Mouse (Mus musculus) hindbrain, embryonic 15.5 days (tissue): ENCODE results near the gene Lcn5. TPM values are rescaled to one million over a fixed set of nuclear protein-coding genes. Genes with fewer than 3 reads are reported as not detected.
A peak's percentile ranks its signal among the peaks of the same experiment; 100 is the strongest.
"Not testable (repeated sequence)": the region's sequence is repeated elsewhere in the genome, so short reads cannot be mapped to it uniquely, and the experiment has no call there.

Experiments used
- ATAC-seq: fragments of 200-750 bp; cut with Nextera tagmentation; 2 replicates; pipeline ENCODE4 v1.8.0; 2017; ENCODE audit warnings: low read depth, moderate number of reproducible peaks, moderate TSS enrichment; ENCODE audit not compliant: low FRiP score
- H3K27ac ChIP-seq: fragments of 300-500 bp; sonication (generic); replicated peaks from 2 replicates; pipeline ENCODE4 v1.5.1; 2015; ENCODE audit warnings: mild to moderate bottlenecking, inconsistent platforms
- H3K27me3 ChIP-seq: fragments of 300-500 bp; sonication (generic); 2 replicates; pipeline ENCODE4 v1.6.1; 2015; ENCODE audit warnings: control low read depth, inconsistent platforms
- H3K36me3 ChIP-seq: fragments of 300-500 bp; sonication (generic); 2 replicates; pipeline ENCODE4 v1.6.1; 2015; ENCODE audit warnings: control low read depth, inconsistent platforms
- H3K4me1 ChIP-seq: fragments of 300-500 bp; sonication (generic); replicated peaks from 2 replicates; pipeline ENCODE4 v1.6.1; 2015; ENCODE audit warnings: control low read depth, inconsistent platforms
- H3K4me2 ChIP-seq: fragments of 300-500 bp; sonication (generic); 2 replicates; pipeline ENCODE4 v1.6.1; 2015; ENCODE audit warnings: moderate library complexity, mild to moderate bottlenecking, inconsistent platforms
- H3K4me3 ChIP-seq: fragments of 300-500 bp; sonication (generic); 2 replicates; pipeline ENCODE4 v1.5.1; 2015; ENCODE audit warnings: mild to moderate bottlenecking, inconsistent platforms
- H3K9ac ChIP-seq: fragments of 300-500 bp; sonication (generic); 2 replicates; pipeline ENCODE4 v1.6.1; 2015; ENCODE audit warnings: inconsistent platforms
- H3K9me3 ChIP-seq: fragments of 300-500 bp; sonication (generic); 2 replicates; pipeline ENCODE4 v1.6.1; 2016; ENCODE audit warnings: control low read depth, inconsistent platforms
- whole genome bisulfite sequencing: fragments of 180-500 bp; shearing (Covaris S2); methylation state at CpG from one replicate; pipeline ENCODE4 v1.1.7; 2015; 5-methylcytosine and 5-hydroxymethylcytosine counted together
- polyA plus RNA-seq: library from polyadenylated mRNA; unstranded; fragments of >200 nt; fragmentation: Nextera tagmentation; extraction: Ambion mirVana; gene quantifications from 2 replicates; pipeline ENCODE4 v1.2.1, GENCODE M21; 2015

Lcn5 gene
- polyA plus RNA-seq, 1 experiment from 2014 or later, result not detected

DNA sequence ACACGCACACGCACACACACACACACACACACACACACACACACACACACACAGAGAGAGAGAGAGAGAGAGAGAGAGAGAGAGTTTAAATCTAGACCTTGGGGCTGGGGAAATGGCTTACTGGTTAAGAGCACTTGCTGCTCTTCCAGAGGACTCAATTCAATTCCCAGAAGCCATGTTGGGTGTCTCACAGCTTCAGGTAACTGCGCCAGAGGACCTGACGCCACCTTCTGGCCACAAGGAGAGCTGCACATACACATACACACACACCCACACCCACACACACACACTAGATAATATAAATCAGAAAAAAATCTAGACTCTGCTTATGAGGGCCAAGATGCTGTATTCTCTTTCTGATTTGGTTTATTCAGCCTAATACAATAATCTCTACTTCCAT is 29.2 kb downstream of the Lcn5 start:
- no peaks in the 10 kb centered on the region for H3K36me3 ChIP-seq
- no peak for ATAC-seq

DNA sequence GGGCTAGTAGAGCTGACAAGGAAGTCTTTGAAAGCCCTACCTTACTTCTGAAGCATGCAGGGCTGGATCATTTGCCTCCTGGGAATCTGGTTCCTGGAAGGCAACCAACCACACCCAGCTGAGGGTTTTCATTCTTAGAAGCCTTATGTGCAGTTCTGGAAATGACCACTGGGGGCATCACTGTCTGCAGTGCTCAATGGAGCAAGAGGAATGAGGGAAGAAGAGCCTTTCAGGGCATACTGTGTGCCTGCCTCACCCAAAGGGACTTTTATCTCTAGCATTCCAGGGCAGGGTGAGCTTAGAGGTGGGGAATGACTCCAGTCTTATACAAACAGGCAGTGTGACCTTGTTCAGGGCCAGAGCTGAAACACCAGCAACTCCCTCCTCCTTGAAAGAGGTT is 36.9 kb downstream of the Lcn5 start:
- H3K4me3 ChIP-seq, result no peak overlapping the region
- ATAC-seq, result no peak
- H3K27me3 ChIP-seq, result no peaks in the 10 kb centered on the region
- no peaks in the 10 kb centered on the region for H3K4me1 ChIP-seq
- no peaks in the 10 kb centered on the region for H3K9me3 ChIP-seq
- H3K36me3 ChIP-seq, result no peaks in the 10 kb centered on the region
- H3K27ac ChIP-seq, result no peak overlapping the region
- H3K4me2 ChIP-seq, result no peak overlapping the region
- H3K9ac ChIP-seq, result no peak overlapping the region

More for the DNA sequence above, 29.2 kb downstream of the Lcn5 start:
- no peaks in the 10 kb centered on the region for H3K9me3 ChIP-seq
- H3K4me1 ChIP-seq, result no peaks in the 10 kb centered on the region
- no peak overlapping the region for H3K4me2 ChIP-seq
- 0 out of 2 replicates have a peak, but pooled peaks cover 3% of the 10 kb centered on the region for H3K27me3 ChIP-seq
- no peak overlapping the region for H3K9ac ChIP-seq
- no peak overlapping the region for H3K27ac ChIP-seq
- no peak overlapping the region for H3K4me3 ChIP-seq
- 74% methylated on average over 4 of the region's 4 CpGs for WGBS

DNA sequence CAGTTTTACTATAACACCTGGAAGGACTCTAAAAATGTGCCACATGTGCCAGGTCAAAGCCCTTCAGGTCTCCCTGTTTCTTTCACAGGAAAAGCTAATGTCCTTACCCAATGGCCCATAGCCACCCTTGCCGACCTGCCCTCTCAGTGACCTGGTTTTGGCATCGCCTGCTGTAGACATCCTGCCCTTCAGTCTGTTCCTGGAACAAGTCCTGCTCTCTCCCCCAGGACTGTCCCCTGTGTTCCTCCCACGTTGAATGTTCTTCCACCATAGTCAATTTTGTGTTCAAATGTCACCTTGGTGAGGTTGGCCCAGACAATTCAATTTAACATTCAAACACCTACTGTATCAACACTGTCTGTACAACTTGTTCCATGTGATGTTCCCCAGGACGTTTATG is 39.2 kb downstream of the Lcn5 start:
- no peaks in the 10 kb centered on the region for H3K27me3 ChIP-seq
- no peaks in the 10 kb centered on the region for H3K36me3 ChIP-seq
- no peaks in the 10 kb centered on the region for H3K9me3 ChIP-seq
- no peak for ATAC-seq
- no peak overlapping the region for H3K4me3 ChIP-seq
- no peak overlapping the region for H3K27ac ChIP-seq
- H3K4me1 ChIP-seq, result no peaks in the 10 kb centered on the region
- 68% methylated on average over 4 of the region's 4 CpGs for WGBS
- no peak overlapping the region for H3K4me2 ChIP-seq
- H3K9ac ChIP-seq, result no peak overlapping the region

DNA sequence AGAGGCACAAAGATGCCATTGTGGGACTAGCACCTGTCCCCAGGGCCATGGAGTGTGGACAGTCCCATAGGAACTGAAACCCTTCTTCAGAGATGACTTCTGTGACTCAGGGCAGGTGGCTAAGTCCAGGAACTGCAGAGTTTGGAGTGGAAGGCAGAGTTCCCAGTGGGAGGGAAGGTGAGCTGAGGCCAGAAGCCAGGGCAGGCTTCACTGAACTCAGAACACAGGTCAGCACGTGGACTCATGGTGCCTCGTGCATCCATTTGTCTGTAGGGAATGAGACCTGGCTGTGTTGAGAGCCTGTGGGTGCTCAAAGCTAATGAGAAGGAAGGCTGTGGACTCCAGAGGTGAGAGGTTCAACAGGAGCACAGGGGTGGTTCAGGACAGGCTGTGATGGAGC is 40.9 kb downstream of the Lcn5 start:
- ATAC-seq, result no peak
- H3K27me3 ChIP-seq, result no peaks in the 10 kb centered on the region
- no peak overlapping the region for H3K4me3 ChIP-seq
- H3K4me1 ChIP-seq, result no peaks in the 10 kb centered on the region
- H3K36me3 ChIP-seq, result no peaks in the 10 kb centered on the region
- H3K9me3 ChIP-seq, result no peaks in the 10 kb centered on the region
- no peak overlapping the region for H3K27ac ChIP-seq
- no peak overlapping the region for H3K9ac ChIP-seq
- H3K4me2 ChIP-seq, result no peak overlapping the region
- WGBS, result 87% methylated on average over 2 of the region's 2 CpGs

DNA sequence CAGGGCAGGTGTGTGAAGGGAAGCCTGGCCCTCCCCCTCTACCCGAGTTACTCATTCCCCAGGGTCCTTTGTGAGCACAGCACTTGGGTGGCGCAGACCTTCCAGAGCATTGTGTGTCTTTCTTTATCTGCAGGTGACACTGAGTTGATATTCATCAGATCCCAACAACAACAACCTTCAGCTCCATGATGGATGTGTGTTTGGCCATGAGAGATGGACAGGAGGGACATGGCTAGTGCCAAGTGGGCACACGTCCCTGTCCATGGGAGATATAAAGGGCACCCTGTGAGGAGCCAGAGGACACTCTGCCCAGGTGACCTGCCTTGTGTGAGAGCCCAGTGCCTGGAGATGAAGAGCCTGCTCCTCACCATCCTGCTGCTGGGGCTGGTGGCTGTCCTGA is 42.0 kb downstream of the Lcn5 start, which contains the start of gene Obp2a:
Gene Obp2a, plus strand, starts transcription at position 301 of the 400 bp plus-strand sequence.
- H3K27ac ChIP-seq, H3K36me3 ChIP-seq, H3K4me3 ChIP-seq, H3K9ac ChIP-seq, H3K27me3 ChIP-seq, H3K9me3 ChIP-seq, H3K4me2 ChIP-seq, ATAC-seq, H3K4me1 ChIP-seq: not testable (repeated sequence)
- WGBS, result 76% methylated on average over 3 of the region's 3 CpGs

DNA sequence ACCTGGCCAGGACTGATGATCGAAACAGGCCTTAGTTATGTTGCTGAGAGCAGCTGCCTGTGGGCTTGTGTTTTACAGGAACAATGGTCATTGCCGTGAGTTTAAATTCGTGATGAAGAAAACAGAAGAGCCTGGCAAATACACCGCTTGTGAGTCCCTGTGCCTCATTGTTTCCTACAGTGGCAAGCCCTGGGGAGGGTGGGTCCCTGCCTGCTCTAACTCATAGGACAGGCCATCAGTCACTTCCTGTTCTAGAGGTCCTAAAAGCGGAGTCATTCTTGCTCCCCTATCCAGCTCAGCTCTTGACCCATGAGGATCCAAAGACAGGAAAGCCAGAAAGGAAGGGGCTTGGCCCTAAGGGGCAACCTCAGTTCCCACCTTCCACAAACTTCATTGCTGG is 43.2 kb downstream of the Lcn5 start:
- ATAC-seq, result no peak
- H3K9ac ChIP-seq, result no peak overlapping the region
- H3K36me3 ChIP-seq, result no peaks in the 10 kb centered on the region
- H3K27me3 ChIP-seq, result no peaks in the 10 kb centered on the region
- no peak overlapping the region for H3K4me3 ChIP-seq
- no peaks in the 10 kb centered on the region for H3K4me1 ChIP-seq
- H3K27ac ChIP-seq, result no peak overlapping the region
- no peaks in the 10 kb centered on the region for H3K9me3 ChIP-seq
- H3K4me2 ChIP-seq, result no peak overlapping the region
- WGBS, result 80% methylated on average over 5 of the region's 5 CpGs

DNA sequence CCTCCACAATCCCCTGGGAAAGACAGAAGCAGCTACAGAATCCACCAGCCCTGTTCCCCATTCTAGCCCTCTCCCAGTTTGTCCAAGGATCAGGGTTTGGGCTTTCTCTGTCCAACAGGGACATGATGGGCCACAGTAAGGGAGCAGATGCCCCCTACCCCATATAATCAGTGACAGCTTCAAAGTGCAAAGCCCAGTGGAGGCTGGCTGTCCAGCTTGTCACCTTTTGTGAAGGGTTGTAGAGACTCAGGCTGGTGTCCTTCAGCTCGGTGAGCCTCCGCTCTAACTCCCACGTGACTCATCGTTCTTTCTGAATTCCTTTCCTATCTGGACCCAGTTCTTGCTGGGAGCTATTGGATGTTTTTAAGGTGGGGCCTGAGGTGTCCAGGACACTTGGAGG is 46.0 kb downstream of the Lcn5 start:
- no peak overlapping the region for H3K27ac ChIP-seq
- H3K9ac ChIP-seq, result no peak overlapping the region
- no peaks in the 10 kb centered on the region for H3K36me3 ChIP-seq
- H3K4me1 ChIP-seq, result peaks cover 9% of the 10 kb centered on the region
- no peak for ATAC-seq
- no peaks in the 10 kb centered on the region for H3K27me3 ChIP-seq
- 92% methylated on average over 4 of the region's 4 CpGs for WGBS
- H3K9me3 ChIP-seq, result no peaks in the 10 kb centered on the region
- no peak overlapping the region for H3K4me3 ChIP-seq
- no peak overlapping the region for H3K4me2 ChIP-seq

DNA sequence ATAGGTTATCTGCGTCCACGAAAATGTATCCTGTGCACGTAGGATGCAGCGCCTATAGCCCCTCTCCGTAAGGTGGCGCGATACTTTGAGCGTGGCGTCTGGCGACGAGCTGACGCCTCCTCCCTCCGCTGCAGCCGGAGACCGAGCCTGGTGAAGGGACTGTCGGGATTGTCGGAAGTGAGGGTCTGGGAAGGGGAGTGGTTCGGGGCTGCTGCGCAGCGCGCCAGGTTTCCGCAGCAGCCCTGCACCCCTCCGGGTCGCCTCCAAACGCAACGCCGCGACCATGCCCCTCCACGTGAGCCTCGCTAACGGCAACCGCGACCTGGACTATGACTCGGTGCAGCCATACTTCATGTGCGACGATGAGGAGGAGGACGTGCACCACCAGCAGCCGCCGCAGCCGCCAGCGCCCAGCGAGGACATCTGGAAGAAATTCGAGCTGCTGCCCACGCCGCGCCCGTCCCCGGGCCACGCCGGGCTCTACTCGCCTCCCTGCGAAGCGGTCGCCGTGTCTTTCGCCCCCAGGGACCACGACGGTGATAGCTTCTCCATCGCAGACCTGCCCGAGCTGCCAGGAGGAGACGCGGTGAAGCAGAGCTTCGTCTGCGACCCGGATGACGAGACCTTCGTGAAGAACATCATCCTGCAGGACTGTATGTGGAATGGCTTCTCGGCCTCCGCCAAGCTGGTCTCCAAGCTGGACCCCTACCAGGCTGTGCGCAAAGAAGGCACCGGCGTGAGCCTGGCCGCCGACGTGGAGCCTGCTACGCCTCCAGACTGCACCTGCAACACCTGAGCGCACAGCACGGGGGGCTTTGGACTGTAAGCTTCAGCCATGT is 49.1 kb downstream of the Lcn5 start, which contains the start of gene Bmyc:
Gene Bmyc, plus strand, starts transcription at position 97 of the 839 bp plus-strand sequence.
- H3K27me3 ChIP-seq, result no peaks in the 10 kb centered on the region

DNA sequence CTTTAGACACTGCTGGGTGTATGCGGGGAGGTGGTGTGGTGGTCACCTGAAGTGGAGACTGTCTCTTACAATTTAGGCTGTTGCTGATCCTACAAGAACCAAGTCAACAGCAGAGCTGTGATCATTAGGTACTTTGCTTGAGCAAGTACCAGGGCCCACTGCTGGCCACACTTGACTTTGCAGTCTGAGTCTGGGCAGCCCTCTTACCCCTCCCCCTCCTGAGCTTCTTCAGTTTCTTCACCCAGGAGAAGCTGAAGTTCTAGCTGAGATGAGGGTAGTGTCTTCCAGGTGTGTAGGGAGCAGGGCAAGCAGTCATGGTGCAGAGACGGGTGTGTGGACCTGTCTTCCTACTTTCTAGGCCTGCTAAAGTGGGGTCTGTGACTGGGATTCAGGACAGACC is 50.4 kb downstream of the Lcn5 start:
- WGBS, result 81% methylated on average over 2 of the region's 2 CpGs
- no peak for ATAC-seq
- Histone ChIP-seq H3K9ac (no peak overlapping the region), H3K9me3 (no peaks in the 10 kb centered on the region), H3K4me1 (peaks cover 18% of the 10 kb centered on the region), H3K4me2 (peak overlapping the region; percentile 87), H3K4me3 (peak overlapping the region; percentile 31), H3K27ac (no peak overlapping the region), H3K36me3 (no peaks in the 10 kb centered on the region), H3K27me3 (no peaks in the 10 kb centered on the region)

More for the DNA sequence above, 49.1 kb downstream of the Lcn5 start, which contains the start of gene Bmyc:
- peaks cover 18% of the 10 kb centered on the region for H3K4me1 ChIP-seq
- no peaks in the 10 kb centered on the region for H3K36me3 ChIP-seq
- WGBS, result under 1% methylated on average over 76 of the region's 78 CpGs
- H3K4me3 ChIP-seq, result peak within 1 kb of the TSS; percentile 84
- peak; percentile 97 for ATAC-seq
- H3K4me2 ChIP-seq, result peak within 1 kb of the TSS; percentile 87
- peak within 1 kb of the TSS; percentile 95 for H3K27ac ChIP-seq
- H3K9me3 ChIP-seq, result no peaks in the 10 kb centered on the region
- H3K9ac ChIP-seq, result peak within 1 kb of the TSS; percentile 93

DNA sequence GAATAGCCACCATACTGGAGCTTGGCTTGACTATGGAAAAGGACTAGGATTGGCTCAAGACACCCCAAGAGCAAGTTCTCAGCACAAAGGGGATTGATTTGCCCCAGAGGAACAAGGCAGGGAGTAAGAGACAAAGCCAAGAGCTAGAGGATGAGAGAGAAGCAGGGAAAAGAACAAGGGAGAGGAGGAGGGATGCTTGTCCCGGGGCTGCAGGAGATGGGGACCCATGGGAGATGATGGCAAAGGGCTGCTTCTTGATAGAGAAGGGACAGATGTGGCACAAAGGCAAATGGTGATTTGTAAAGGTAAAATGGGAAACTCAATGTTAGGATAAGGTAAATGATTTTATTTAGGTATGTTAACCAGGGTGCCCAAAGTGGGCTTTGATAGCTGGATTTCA is 51.3 kb downstream of the Lcn5 start:
- WGBS, result 97% methylated on average over 1 of the region's 1 CpGs
- H3K9ac ChIP-seq, H3K36me3 ChIP-seq, H3K27me3 ChIP-seq, H3K4me3 ChIP-seq, H3K27ac ChIP-seq, H3K9me3 ChIP-seq, ATAC-seq: not testable (repeated sequence)
- Histone ChIP-seq H3K4me2 (peak overlapping the region; percentile 87), H3K4me1 (peaks cover 18% of the 10 kb centered on the region)

DNA sequence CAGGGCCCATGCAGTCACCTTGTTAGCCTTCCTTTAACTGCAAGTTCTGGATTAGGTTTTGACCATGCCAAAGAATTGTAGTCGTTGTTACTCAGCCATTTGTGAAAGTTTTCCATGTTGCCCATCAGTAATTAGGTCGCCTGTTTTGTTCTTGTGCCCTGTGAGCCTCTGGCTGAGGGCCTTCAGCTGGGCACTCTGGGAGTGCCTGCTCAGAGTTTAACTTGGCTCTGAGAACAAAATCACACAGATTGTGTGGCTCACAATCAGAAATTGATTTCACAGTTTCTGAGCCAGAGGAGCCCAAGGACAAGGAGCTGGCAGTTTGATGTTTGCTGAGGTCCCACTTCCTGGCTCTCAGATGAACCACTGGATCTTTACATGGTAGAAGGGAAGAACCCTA is 52.0 kb downstream of the Lcn5 start:
- not testable (repeated sequence) for H3K36me3 ChIP-seq, H3K4me3 ChIP-seq, H3K9me3 ChIP-seq, H3K27ac ChIP-seq, ATAC-seq, H3K27me3 ChIP-seq, H3K9ac ChIP-seq
- 70% methylated on average over 2 of the region's 2 CpGs for WGBS
- H3K4me1 ChIP-seq, result peaks cover 18% of the 10 kb centered on the region
- peak overlapping the region; percentile 19; the same call in 1 of the 2 replicates for H3K4me2 ChIP-seq
